Mouse (Mus musculus): ENCODE data around the gene Trmo.

DNA sequence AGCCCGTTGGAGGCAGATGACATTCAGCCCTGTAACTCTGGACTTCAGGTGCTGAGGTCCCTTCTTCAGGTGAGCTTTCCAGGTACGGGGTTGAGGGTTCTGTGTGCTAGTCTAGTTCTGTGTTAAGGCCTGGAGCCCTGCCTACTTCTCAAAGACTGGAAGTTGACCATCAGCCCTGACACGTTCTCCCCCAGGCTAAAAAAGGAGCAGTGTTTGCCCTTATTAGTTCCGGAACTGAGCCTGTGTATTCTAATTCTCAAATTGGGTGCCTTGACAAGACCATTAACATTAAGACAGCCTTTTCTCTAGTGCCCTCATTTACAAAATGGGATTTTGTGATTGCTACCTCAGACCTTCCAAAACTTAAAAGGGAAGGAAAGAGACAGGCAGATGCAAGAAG is 42.1 kb downstream of the Trmo start:
- TF ChIP-seq POLR2A (IDR thresholded peaks at IDR 0.05; ENCODE audit: control insufficient read depth in 1 of 2, insufficient read depth in 1 of 2, low read depth in 1 of 2, low read length in 2 of 2, poor library complexity in 1 of 2) (no peak), MEF2A (IDR thresholded peaks at IDR 0.05; ENCODE audit: extremely low read depth, insufficient replicate concordance, low read depth, low read length, poor library complexity, severe bottlenecking) (no peak), EP300 (IDR thresholded peaks at IDR 0.05; ENCODE audit: low read depth in 1 of 2, low read length in 2 of 2) (no peak), RAD21 (IDR thresholded peaks at IDR 0.05; ENCODE audit: low read depth, low read length) (no peak), GATA1 (IDR thresholded peaks at IDR 0.05; ENCODE audit: low read depth, low read length) (no peak), CTCF (IDR thresholded peaks at IDR 0.05 in 2 of 3, conservative IDR thresholded peaks at IDR 0.05 in 1 of 3; ENCODE audit: control insufficient read depth in 1 of 3, insufficient read depth in 1 of 3, low read depth in 2 of 3, low read length in 3 of 3, poor library complexity in 1 of 3, severe bottlenecking in 1 of 3) (no peak), USF1 (IDR thresholded peaks at IDR 0.05; ENCODE audit: low read depth, low read length) (no peak), MAZ (IDR thresholded peaks at IDR 0.05; ENCODE audit: low read depth, low read length) (no peak), MAX (IDR thresholded peaks at IDR 0.05; ENCODE audit: low read length) (no peak), ZKSCAN1 (IDR thresholded peaks at IDR 0.05; ENCODE audit: low read depth, low read length) (no peak), ELF1 (IDR thresholded peaks at IDR 0.05; ENCODE audit: low read depth, low read length) (no peak), UBTF (IDR thresholded peaks at IDR 0.05; ENCODE audit: borderline replicate concordance, insufficient read depth, low read depth, low read length) (no peak), GABPA (IDR thresholded peaks at IDR 0.05; ENCODE audit: low read depth, low read length) (no peak)
